Mouse (Mus musculus): ENCODE measurements around the gene Psmb4.

- TF ChIP-seq MAX (IDR thresholded peaks at IDR 0.05; ENCODE audit: low read depth) (no peak), E2F4 (IDR thresholded peaks at IDR 0.05; ENCODE audit: insufficient read depth) (no peak), POLR2A (IDR thresholded peaks at IDR 0.05; ENCODE audit: insufficient read length, low read depth) (no peak)
Measured at GRCm38 (mm10) chr3:94913801-94914200, 27.0 kb upstream of the Psmb4 start.

Measured in myocyte (in vitro differentiated cells).